Mouse (Mus musculus) liver, postnatal 0 days (tissue): Measurements from ENCODE around the gene Ctsd.

Experiments used
- CTCF ChIP-seq: sonication (generic); IDR thresholded peaks from 2 replicates; pipeline ENCODE4 v1.5.1; 2016; ENCODE audit warnings: antibody characterized with exemption, low read depth
- EP300 ChIP-seq: IDR thresholded peaks from 2 replicates; pipeline ENCODE4 v1.6.1; 2016; ENCODE audit warnings: antibody characterized with exemption, low read depth, mild to moderate bottlenecking

DNA sequence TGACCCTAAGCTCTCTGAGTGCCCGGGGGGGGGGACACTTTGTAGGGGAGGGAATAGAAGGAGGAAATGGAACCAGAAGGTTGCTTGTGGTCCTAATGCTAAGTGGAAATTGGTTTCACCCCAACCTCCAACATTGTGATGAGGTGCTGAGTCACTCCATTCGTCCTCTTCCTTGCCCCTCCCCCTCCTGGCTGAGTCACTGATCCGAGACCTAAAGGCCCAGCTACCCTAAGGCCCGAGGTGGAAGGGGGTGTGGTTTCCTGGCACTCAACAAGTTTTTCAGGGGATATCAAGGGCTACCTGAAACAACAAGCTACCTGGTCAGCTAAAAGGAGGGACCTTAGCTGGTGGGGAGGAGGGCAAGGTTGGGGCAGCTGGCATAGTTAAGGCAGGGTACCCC lies 5.4 kb upstream of the Ctsd start:
- no peak for TF ChIP-seq CTCF
- TF ChIP-seq EP300, result peak; percentile 74
